8 mouse cellular contexts compared by ENCODE assay signal in genomic region chr14:121878859-121879206, GRCm38 (mm10). TPM values are rescaled to one million over a fixed set of nuclear protein-coding genes. Genes with fewer than 3 reads are reported as not detected.
A peak's percentile ranks its signal among the peaks of the same experiment; 100 is the strongest.
DNase-seq lines count a peak whose midpoint lies in the region; ATAC-seq and TF ChIP-seq lines count a peak whose summit lies in the region.

No protein-coding gene starts in this region.

- ATAC-seq in kidney, embryonic 14.5 days (ENCODE audit: low FRiP score, low TSS enrichment), result no peak; the same call in 1 of the 2 replicates
- peak; percentile 40; the same call in 1 of the 2 replicates for ATAC-seq in hindbrain, embryonic 15.5 days (ENCODE audit: low FRiP score, low read depth)
- ATAC-seq in midbrain, embryonic 13.5 days, result no peak; the same call in 1 of the 2 replicates

- TF ChIP-seq POLR2A in cortical plate, adult 2 months (IDR thresholded peaks at IDR 0.05; ENCODE audit: extremely low read depth, insufficient read depth, low read length), result no peak

- H3K4me2 ChIP-seq in kidney, embryonic 14.5 days (replicated peaks; ENCODE audit: low read depth, low read length), result peak overlapping the region; percentile 92
- peak overlapping the region; percentile 95 for H3K4me2 ChIP-seq in hindbrain, embryonic 15.5 days
- H3K4me2 ChIP-seq in midbrain, embryonic 13.5 days (replicated peaks), result peak overlapping the region; percentile 85

- no peak for DNase-seq in kidney, postnatal 14 days
- no peak for DNase-seq in layer of hippocampus, adult 8-10 months (ENCODE audit: low spot score in 2 of 2)
- DNase-seq in thymus, postnatal 36 days, result no peak
- DNase-seq in left cerebral cortex, postnatal 4 days, result no peak

- H3K4me3 ChIP-seq in kidney, embryonic 14.5 days (ENCODE audit: low read length), result peak overlapping the region; percentile 87
- H3K4me3 ChIP-seq in cortical plate, adult 2 months (ENCODE audit: insufficient read depth, low read length), result peak overlapping the region; percentile 43
- H3K4me3 ChIP-seq in hindbrain, embryonic 15.5 days, result peak overlapping the region; percentile 73
- peak overlapping the region; percentile 84 for H3K4me3 ChIP-seq in midbrain, embryonic 13.5 days (replicated peaks)

- intact Hi-C loops in left cerebral cortex, postnatal 4 days (cut with DNase I), result no loop called here

- H3K27ac ChIP-seq in kidney, embryonic 14.5 days (ENCODE audit: low read depth, low read length), result no peak overlapping the region
- peak overlapping the region; percentile 17; the same call in 1 of the 2 replicates for H3K27ac ChIP-seq in cortical plate, adult 2 months (ENCODE audit: insufficient read depth, low read length)
- H3K27ac ChIP-seq in hindbrain, embryonic 15.5 days (replicated peaks), result peak overlapping the region; percentile 91
- H3K27ac ChIP-seq in midbrain, embryonic 13.5 days, result peak overlapping the region; percentile 45

- H3K9ac ChIP-seq in kidney, embryonic 14.5 days (ENCODE audit: low read depth, low read length), result peak overlapping the region; percentile 86
- peak overlapping the region; percentile 90 for H3K9ac ChIP-seq in hindbrain, embryonic 15.5 days
- H3K9ac ChIP-seq in midbrain, embryonic 13.5 days (replicated peaks), result peak overlapping the region; percentile 92

- no peaks in the 10 kb centered on the region for H3K27me3 ChIP-seq in kidney, embryonic 14.5 days (ENCODE audit: control insufficient read depth, insufficient read depth, low read length)
- H3K27me3 ChIP-seq in hindbrain, embryonic 15.5 days, result peaks cover 4% of the 10 kb centered on the region; the same call in 1 of the 2 replicates
- 0 out of 2 replicates have a peak, but pooled peaks cover 1% of the 10 kb centered on the region for H3K27me3 ChIP-seq in midbrain, embryonic 13.5 days

- no peaks in the 10 kb centered on the region for H3K9me3 ChIP-seq in kidney, embryonic 14.5 days (ENCODE audit: control insufficient read depth, low read length)
- H3K9me3 ChIP-seq in hindbrain, embryonic 15.5 days, result no peaks in the 10 kb centered on the region
- no peaks in the 10 kb centered on the region for H3K9me3 ChIP-seq in midbrain, embryonic 13.5 days

- under 1% methylated on average over 26 of the region's 27 CpGs for WGBS in kidney, embryonic 14.5 days
- WGBS in hindbrain, embryonic 15.5 days, result under 1% methylated on average over 27 of the region's 27 CpGs
- WGBS in midbrain, embryonic 13.5 days, result under 1% methylated on average over 27 of the region's 27 CpGs

- H3K4me1 ChIP-seq in kidney, embryonic 14.5 days (ENCODE audit: control insufficient read depth, insufficient read depth, low read length), result peaks cover 12% of the 10 kb centered on the region; the same call in 1 of the 2 replicates
- H3K4me1 ChIP-seq in cortical plate, adult 2 months (ENCODE audit: control insufficient read depth, insufficient read depth, low read length), result peaks cover 8% of the 10 kb centered on the region
- peaks cover 20% of the 10 kb centered on the region for H3K4me1 ChIP-seq in hindbrain, embryonic 15.5 days (replicated peaks)
- H3K4me1 ChIP-seq in midbrain, embryonic 13.5 days (replicated peaks), result peaks cover 28% of the 10 kb centered on the region

- TF ChIP-seq CTCF in cortical plate, adult 2 months (IDR thresholded peaks at IDR 0.05; ENCODE audit: extremely low read depth, insufficient read depth, low read length), result no peak

- H3K36me3 ChIP-seq in kidney, embryonic 14.5 days (ENCODE audit: control insufficient read depth, insufficient read depth, low read length), result no peaks in the 10 kb centered on the region
- no peaks in the 10 kb centered on the region for H3K36me3 ChIP-seq in hindbrain, embryonic 15.5 days
- H3K36me3 ChIP-seq in midbrain, embryonic 13.5 days, result no peaks in the 10 kb centered on the region

RNA-seq across cellular contexts. Expression of gene Ubac2, which starts 0.4 kb away (rescaled TPM):
- 49.4 and 78.2 TPM in 2 replicates for polyA plus RNA-seq in kidney, embryonic 14.5 days (2014; fragmentation: Nextera tagmentation; extraction: Ambion mirVana)
- polyA plus RNA-seq in cortical plate, adult 2 months (2012; rRNA removed), result 41.5 and 41.8 TPM in 2 replicates
- 51.1 and 52.7 TPM in 2 replicates for polyA plus RNA-seq in hindbrain, embryonic 15.5 days (2015; fragmentation: Nextera tagmentation; extraction: Ambion mirVana)
- polyA plus RNA-seq in midbrain, embryonic 13.5 days (2015; fragmentation: Nextera tagmentation; extraction: Ambion mirVana), result 51.2 and 53.7 TPM in 2 replicates
- total RNA-seq in layer of hippocampus, adult 8-10 months (2022), result 10 to 100 TPM; 40.3 to 47.1 (median 45.1) TPM
- total RNA-seq in left cerebral cortex, postnatal 4 days (2021), result 10 to 100 TPM; 24.2 to 25.3 TPM

RNA-seq across cellular contexts. Expression of gene Gpr18, which starts 36.7 kb away (rescaled TPM):
- polyA plus RNA-seq in kidney, embryonic 14.5 days (2014; fragmentation: Nextera tagmentation; extraction: Ambion mirVana), result 0.17 and 0.42 TPM in 2 replicates
- 0.06 TPM in 1 of 2 replicates, not detected in the other for polyA plus RNA-seq in cortical plate, adult 2 months (2012; rRNA removed)
- 0.19 and 0.28 TPM in 2 replicates for polyA plus RNA-seq in hindbrain, embryonic 15.5 days (2015; fragmentation: Nextera tagmentation; extraction: Ambion mirVana)
- 0.24 TPM in 1 of 2 replicates, not detected in the other for polyA plus RNA-seq in midbrain, embryonic 13.5 days (2015; fragmentation: Nextera tagmentation; extraction: Ambion mirVana)
- total RNA-seq in layer of hippocampus, adult 8-10 months (2022), result not detected
- not detected for total RNA-seq in left cerebral cortex, postnatal 4 days (2021)
